Mouse (Mus musculus): ENCODE results near the gene Xpnpep2. TPM values are rescaled to one million over a fixed set of nuclear protein-coding genes. Genes with fewer than 3 reads are reported as not detected.

Gene Xpnpep2
- total and polyA plus RNA-seq, 2 experiments from 2014 or later = 0.79 to 3.3 TPM

DNA sequence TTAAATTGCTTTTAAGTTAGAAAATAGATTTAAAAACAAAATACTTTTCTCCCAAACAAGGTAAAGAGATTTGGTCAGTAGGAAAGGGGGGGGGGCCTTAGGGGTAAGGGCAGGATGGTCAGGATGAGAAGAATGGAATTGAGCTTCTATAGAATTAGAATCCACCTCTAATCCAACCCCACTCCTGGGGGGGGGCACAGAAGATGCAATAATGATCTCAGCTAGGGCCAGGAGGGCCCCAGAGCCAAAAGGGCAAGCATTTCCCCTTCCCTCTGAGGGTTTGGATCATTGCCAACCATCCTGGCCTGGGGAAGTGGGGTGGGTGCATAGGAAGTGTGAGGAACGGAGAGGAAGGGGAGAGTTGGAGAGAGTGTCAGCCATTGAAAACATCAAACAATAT lies 61.8 kb downstream of the Xpnpep2 start:
- WGBS = 35% methylated on average over 1 of the region's 1 CpGs
- no peak for DNase-seq (ENCODE audit: low spot score)
- TF ChIP-seq CTCF (IDR thresholded peaks at IDR 0.05) = no peak

DNA sequence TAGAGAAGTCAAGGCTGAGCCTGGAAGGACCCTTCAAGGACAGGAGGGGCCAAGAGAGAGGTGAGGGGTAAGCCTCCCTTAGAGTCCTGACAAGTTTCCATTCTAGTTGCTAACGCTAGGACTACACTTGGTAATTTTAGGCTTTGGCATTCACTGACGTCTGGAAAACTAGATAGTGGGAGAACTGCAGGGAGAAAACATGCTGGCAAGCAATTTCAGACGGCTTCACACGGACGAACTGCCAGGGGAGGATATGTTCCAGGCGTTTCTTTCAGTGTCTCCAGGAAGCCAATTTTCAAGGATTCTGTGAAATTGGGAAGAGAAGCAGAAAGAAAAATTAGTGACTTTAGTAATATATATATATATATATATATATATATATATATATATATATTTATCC lies 73.3 kb downstream of the Xpnpep2 start:
- WGBS = 72% methylated on average over 6 of the region's 6 CpGs
- Histone ChIP-seq H3K27me3 (ENCODE audit: insufficient read depth, low read length) (no peaks in the 10 kb centered on the region), H3K4me1 (ENCODE audit: insufficient read depth, low read length) (no peaks in the 10 kb centered on the region), H3K9me3 (ENCODE audit: low read length) (no peaks in the 10 kb centered on the region), H3K4me2 (ENCODE audit: low read depth, low read length, poor library complexity, severe bottlenecking) (no peak overlapping the region), H3K4me3 (ENCODE audit: low read depth, low read length) (no peak overlapping the region), H3K27ac (ENCODE audit: low read depth, low read length) (no peak overlapping the region), H3K36me3 (ENCODE audit: insufficient read depth, low read length) (no peaks in the 10 kb centered on the region; the same call in 1 of the 2 replicates), H3K9ac (replicated peaks; ENCODE audit: low read length, poor library complexity, severe bottlenecking) (no peak overlapping the region)
- no peak for DNase-seq (ENCODE audit: low spot score)
- ATAC-seq (ENCODE audit: low FRiP score) = no peak
- no peak for TF ChIP-seq CTCF (IDR thresholded peaks at IDR 0.05)

More for the DNA sequence above, 61.8 kb downstream of the Xpnpep2 start:
- Histone ChIP-seq H3K27me3 (ENCODE audit: insufficient read depth, low read length) (no peaks in the 10 kb centered on the region), H3K27ac (ENCODE audit: low read depth, low read length) (no peak overlapping the region), H3K4me1 (ENCODE audit: insufficient read depth, low read length) (no peaks in the 10 kb centered on the region), H3K9me3 (ENCODE audit: low read length) (no peaks in the 10 kb centered on the region), H3K4me3 (ENCODE audit: low read depth, low read length) (no peak overlapping the region), H3K4me2 (ENCODE audit: low read depth, low read length, poor library complexity, severe bottlenecking) (no peak overlapping the region), H3K36me3 (ENCODE audit: insufficient read depth, low read length) (0 out of 2 replicates have a peak, but pooled peaks cover 4% of the 10 kb centered on the region), H3K9ac (replicated peaks; ENCODE audit: low read length, poor library complexity, severe bottlenecking) (no peak overlapping the region)
- ATAC-seq (ENCODE audit: low FRiP score) = no peak

DNA sequence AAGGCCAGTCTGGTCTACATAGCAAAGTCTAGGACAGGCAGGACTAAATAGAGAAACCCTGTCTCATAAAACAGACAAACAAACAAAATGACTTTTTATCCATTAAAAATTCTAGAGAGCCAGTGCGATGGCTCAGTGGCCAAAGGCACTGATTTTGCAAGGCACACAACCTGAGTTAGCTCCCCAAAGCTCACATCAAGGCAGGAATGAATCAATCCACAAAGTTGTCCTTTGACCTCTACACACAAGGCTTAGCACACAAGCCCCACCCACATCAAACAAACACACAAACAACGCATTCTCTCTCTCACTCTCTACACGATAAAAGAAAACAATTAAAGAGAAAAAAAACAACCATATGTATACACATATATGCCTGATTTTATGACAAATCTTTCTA lies 76.2 kb downstream of the Xpnpep2 start:
- no peak overlapping the region for H3K27ac ChIP-seq (ENCODE audit: low read depth, low read length)
- no peak overlapping the region for H3K9ac ChIP-seq (replicated peaks; ENCODE audit: low read length, poor library complexity, severe bottlenecking)

More for the DNA sequence above, 76.2 kb downstream of the Xpnpep2 start:
- Histone ChIP-seq H3K9me3 (ENCODE audit: low read length) (no peaks in the 10 kb centered on the region), H3K4me3 (ENCODE audit: low read depth, low read length) (no peak overlapping the region), H3K4me1 (ENCODE audit: insufficient read depth, low read length) (no peaks in the 10 kb centered on the region), H3K36me3 (ENCODE audit: insufficient read depth, low read length) (no peaks in the 10 kb centered on the region), H3K27me3 (ENCODE audit: insufficient read depth, low read length) (no peaks in the 10 kb centered on the region), H3K4me2 (ENCODE audit: low read depth, low read length, poor library complexity, severe bottlenecking) (no peak overlapping the region)
- ATAC-seq (ENCODE audit: low FRiP score) = no peak
- no peak for DNase-seq (ENCODE audit: low spot score)
- 88% methylated on average over 3 of the region's 3 CpGs for WGBS
- no peak for TF ChIP-seq CTCF (IDR thresholded peaks at IDR 0.05)

Other genes starting within 250 kb of the Xpnpep2 start
- 42.0 and 50.0 TPM in 2 replicates for gene Smarca1, start 215.8 kb upstream of the Xpnpep2 start, total RNA-seq (2014; rRNA removed)
- 27.8 and 31.3 TPM in 2 replicates for gene Smarca1, start 215.8 kb upstream of the Xpnpep2 start, polyA plus RNA-seq (2015; fragmentation: Nextera tagmentation; extraction: Ambion mirVana)
- 38.8 and 48.9 TPM in 2 replicates for gene Ocrl, start 196.3 kb upstream of the Xpnpep2 start, total RNA-seq (2014; rRNA removed)
- 28.1 and 30.9 TPM in 2 replicates for gene Ocrl, start 196.3 kb upstream of the Xpnpep2 start, polyA plus RNA-seq (2015; fragmentation: Nextera tagmentation; extraction: Ambion mirVana)
- 5.9 and 9.2 TPM in 2 replicates for gene Apln, start 73.9 kb upstream of the Xpnpep2 start, total RNA-seq (2014; rRNA removed)
- 1.0 and 1.3 TPM in 2 replicates for gene Apln, start 73.9 kb upstream of the Xpnpep2 start, polyA plus RNA-seq (2015; fragmentation: Nextera tagmentation; extraction: Ambion mirVana)
- 0.22 and 0.76 TPM in 2 replicates for gene Sash3, start 37.7 kb downstream of the Xpnpep2 start, total RNA-seq (2014; rRNA removed)
- 1.0 and 1.2 TPM in 2 replicates for gene Sash3, start 37.7 kb downstream of the Xpnpep2 start, polyA plus RNA-seq (2015; fragmentation: Nextera tagmentation; extraction: Ambion mirVana)
- gene Zdhhc9, start 100.2 kb downstream of the Xpnpep2 start, total RNA-seq (2014; rRNA removed) = 43.0 and 45.2 TPM in 2 replicates
- 5.0 and 7.2 TPM in 2 replicates for gene Zdhhc9, start 100.2 kb downstream of the Xpnpep2 start, polyA plus RNA-seq (2015; fragmentation: Nextera tagmentation; extraction: Ambion mirVana)
- 5.8 and 8.2 TPM in 2 replicates for gene Utp14a, start 148.1 kb downstream of the Xpnpep2 start, total RNA-seq (2014; rRNA removed)
- gene Utp14a, start 148.1 kb downstream of the Xpnpep2 start, polyA plus RNA-seq (2015; fragmentation: Nextera tagmentation; extraction: Ambion mirVana) = 9.0 and 9.4 TPM in 2 replicates
- 10.5 and 13.5 TPM in 2 replicates for gene Bcorl1, start 232.6 kb downstream of the Xpnpep2 start, total RNA-seq (2014; rRNA removed)
- 4.6 and 4.7 TPM in 2 replicates for gene Bcorl1, start 232.6 kb downstream of the Xpnpep2 start, polyA plus RNA-seq (2015; fragmentation: Nextera tagmentation; extraction: Ambion mirVana)